Mouse (Mus musculus): Measurements from ENCODE around the gene Diras1. TPM values are rescaled to one million over a fixed set of nuclear protein-coding genes. Genes with fewer than 3 reads are reported as not detected.

Gene Diras1
- polyA plus RNA-seq, 1 experiment: 0.06 TPM

- no peak for TF ChIP-seq GATA1 (IDR thresholded peaks at IDR 0.05; ENCODE audit: borderline replicate concordance, low read length)
- TF ChIP-seq FLI1 (IDR thresholded peaks at IDR 0.05; ENCODE audit: low read length): no peak
Observed at GRCm38 (mm10) chr10:80982381-80982780, 43.1 kb downstream of the Diras1 start.

GRCm38 (mm10) chr10:80981564-80982112, 43.8 kb downstream of the Diras1 start:
- H3K4me3 ChIP-seq (replicated peaks): no peak overlapping the region
- H3K36me3 ChIP-seq (replicated peaks; ENCODE audit: low read length): no peaks in the 10 kb centered on the region
- no peaks in the 10 kb centered on the region for H3K9me3 ChIP-seq
- peaks cover 50% of the 10 kb centered on the region for H3K27me3 ChIP-seq (replicated peaks)
- TF ChIP-seq GATA1 (IDR thresholded peaks at IDR 0.05; ENCODE audit: borderline replicate concordance, low read length): no peak
- no peak for TF ChIP-seq FLI1 (IDR thresholded peaks at IDR 0.05; ENCODE audit: low read length)
- H3K4me1 ChIP-seq: peaks cover 28% of the 10 kb centered on the region

More at GRCm38 (mm10) chr10:80982381-80982780, 43.1 kb downstream of the Diras1 start:
- Histone ChIP-seq H3K9me3 (no peaks in the 10 kb centered on the region), H3K36me3 (replicated peaks; ENCODE audit: low read length) (no peaks in the 10 kb centered on the region), H3K4me3 (replicated peaks) (no peak overlapping the region), H3K4me1 (peaks cover 34% of the 10 kb centered on the region), H3K27me3 (replicated peaks) (peaks cover 54% of the 10 kb centered on the region)

GRCm38 (mm10) chr10:80975478-80975877, 50.0 kb downstream of the Diras1 start:
- TF ChIP-seq GATA1 (IDR thresholded peaks at IDR 0.05; ENCODE audit: borderline replicate concordance, low read length) (no peak), FLI1 (IDR thresholded peaks at IDR 0.05; ENCODE audit: low read length) (no peak)
- Histone ChIP-seq H3K4me3 (replicated peaks) (no peak overlapping the region), H3K4me1 (no peaks in the 10 kb centered on the region)

GRCm38 (mm10) chr10:80973722-80974121, 51.7 kb downstream of the Diras1 start:
- TF ChIP-seq GATA1 (IDR thresholded peaks at IDR 0.05; ENCODE audit: borderline replicate concordance, low read length): no peak
- TF ChIP-seq FLI1 (IDR thresholded peaks at IDR 0.05; ENCODE audit: low read length): no peak
- Histone ChIP-seq H3K27me3 (replicated peaks) (peaks cover 58% of the 10 kb centered on the region), H3K36me3 (replicated peaks; ENCODE audit: low read length) (no peaks in the 10 kb centered on the region), H3K4me3 (replicated peaks) (no peak overlapping the region), H3K4me1 (peaks cover 4% of the 10 kb centered on the region; the same call in 1 of the 2 replicates), H3K9me3 (peaks cover 7% of the 10 kb centered on the region)

More at GRCm38 (mm10) chr10:80975478-80975877, 50.0 kb downstream of the Diras1 start:
- H3K9me3 ChIP-seq: peaks cover 7% of the 10 kb centered on the region
- H3K36me3 ChIP-seq (replicated peaks; ENCODE audit: low read length): no peaks in the 10 kb centered on the region
- peaks cover 44% of the 10 kb centered on the region for H3K27me3 ChIP-seq (replicated peaks)

GRCm38 (mm10) chr10:80972071-80972987, 53.1 kb downstream of the Diras1 start:
- H3K27me3 ChIP-seq (replicated peaks): peaks cover 63% of the 10 kb centered on the region
- TF ChIP-seq GATA1 (IDR thresholded peaks at IDR 0.05; ENCODE audit: borderline replicate concordance, low read length) (no peak), FLI1 (IDR thresholded peaks at IDR 0.05; ENCODE audit: low read length) (no peak)
- H3K4me3 ChIP-seq (replicated peaks): no peak overlapping the region

GRCm38 (mm10) chr10:80971533-80971932, 53.9 kb downstream of the Diras1 start:
- TF ChIP-seq FLI1 (IDR thresholded peaks at IDR 0.05; ENCODE audit: low read length): no peak
- no peak for TF ChIP-seq GATA1 (IDR thresholded peaks at IDR 0.05; ENCODE audit: borderline replicate concordance, low read length)
- H3K9me3 ChIP-seq: peaks cover 7% of the 10 kb centered on the region
- no peaks in the 10 kb centered on the region for H3K36me3 ChIP-seq (replicated peaks; ENCODE audit: low read length)
- H3K4me1 ChIP-seq: peaks cover 26% of the 10 kb centered on the region
- no peak overlapping the region for H3K4me3 ChIP-seq (replicated peaks)
- H3K27me3 ChIP-seq (replicated peaks): peaks cover 63% of the 10 kb centered on the region

More at GRCm38 (mm10) chr10:80972071-80972987, 53.1 kb downstream of the Diras1 start:
- H3K4me1 ChIP-seq: peaks cover 18% of the 10 kb centered on the region
- H3K36me3 ChIP-seq (replicated peaks; ENCODE audit: low read length): no peaks in the 10 kb centered on the region
- H3K9me3 ChIP-seq: peaks cover 7% of the 10 kb centered on the region

- H3K27me3 ChIP-seq (replicated peaks): peaks cover 60% of the 10 kb centered on the region
Observed at GRCm38 (mm10) chr10:80970159-80970558, 55.3 kb downstream of the Diras1 start.

More at GRCm38 (mm10) chr10:80970159-80970558, 55.3 kb downstream of the Diras1 start:
- peaks cover 7% of the 10 kb centered on the region for H3K9me3 ChIP-seq
- no peaks in the 10 kb centered on the region for H3K36me3 ChIP-seq (replicated peaks; ENCODE audit: low read length)
- no peak overlapping the region for H3K4me3 ChIP-seq (replicated peaks)
- peaks cover 27% of the 10 kb centered on the region for H3K4me1 ChIP-seq
- TF ChIP-seq GATA1 (IDR thresholded peaks at IDR 0.05; ENCODE audit: borderline replicate concordance, low read length): no peak
- no peak for TF ChIP-seq FLI1 (IDR thresholded peaks at IDR 0.05; ENCODE audit: low read length)

Other genes with a start within 250 kb of the Diras1 start
- gene Sf3a2, start 227.5 kb downstream of the Diras1 start, polyA plus RNA-seq (2012; ENCODE audit: insufficient read depth, low replicate concordance): 413 and 1,110 TPM in 2 replicates
- 184 and 251 TPM in 2 replicates for gene Plekhj1, start 227.0 kb downstream of the Diras1 start, polyA plus RNA-seq (2012; ENCODE audit: insufficient read depth, low replicate concordance)
- 1.1 and 5.5 TPM in 2 replicates for gene Amh, start 220.4 kb downstream of the Diras1 start, polyA plus RNA-seq (2012; ENCODE audit: insufficient read depth, low replicate concordance)
- gene Jsrp1, start 212.2 kb downstream of the Diras1 start, polyA plus RNA-seq (2012; ENCODE audit: insufficient read depth, low replicate concordance): not detected in 2 replicates
- gene Oaz1, start 199.0 kb downstream of the Diras1 start, polyA plus RNA-seq (2012; ENCODE audit: insufficient read depth, low replicate concordance): 2,272 and 5,289 TPM in 2 replicates
- gene Lingo3, start 181.6 kb downstream of the Diras1 start, polyA plus RNA-seq (2012; ENCODE audit: insufficient read depth, low replicate concordance): 0.04 TPM in 1 of 2 replicates, not detected in the other
- gene Lsm7, start 170.5 kb downstream of the Diras1 start, polyA plus RNA-seq (2012; ENCODE audit: insufficient read depth, low replicate concordance): 6.8 and 219 TPM in 2 replicates
- 33.4 and 118 TPM in 2 replicates for gene Sppl2b, start 170.4 kb downstream of the Diras1 start, polyA plus RNA-seq (2012; ENCODE audit: insufficient read depth, low replicate concordance)
- 0.08 TPM in 1 of 2 replicates, not detected in the other for gene Tmprss9, start 153.8 kb downstream of the Diras1 start, polyA plus RNA-seq (2012; ENCODE audit: insufficient read depth, low replicate concordance)
- gene Timm13, start 124.7 kb downstream of the Diras1 start, polyA plus RNA-seq (2012; ENCODE audit: insufficient read depth, low replicate concordance): 88.8 and 345 TPM in 2 replicates
- 11.8 and 16.6 TPM in 2 replicates for gene Lmnb2, start 107.4 kb downstream of the Diras1 start, polyA plus RNA-seq (2012; ENCODE audit: insufficient read depth, low replicate concordance)
- 29.3 and 96.0 TPM in 2 replicates for gene Gadd45b, start 95.6 kb downstream of the Diras1 start, polyA plus RNA-seq (2012; ENCODE audit: insufficient read depth, low replicate concordance)
- gene Gng7, start 10.7 kb downstream of the Diras1 start, polyA plus RNA-seq (2012; ENCODE audit: insufficient read depth, low replicate concordance): 0.41 and 1.1 TPM in 2 replicates
- 1.9 and 7.5 TPM in 2 replicates for gene Slc39a3, start 11.8 kb upstream of the Diras1 start, polyA plus RNA-seq (2012; ENCODE audit: insufficient read depth, low replicate concordance)
- gene Sgta, start 34.5 kb upstream of the Diras1 start, polyA plus RNA-seq (2012; ENCODE audit: insufficient read depth, low replicate concordance): 262 and 632 TPM in 2 replicates
- 62.3 and 65.0 TPM in 2 replicates for gene Thop1, start 44.4 kb upstream of the Diras1 start, polyA plus RNA-seq (2012; ENCODE audit: insufficient read depth, low replicate concordance)
- not detected in 2 replicates for gene Creb3l3, start 73.2 kb upstream of the Diras1 start, polyA plus RNA-seq (2012; ENCODE audit: insufficient read depth, low replicate concordance)
- 407 and 1,114 TPM in 2 replicates for gene Map2k2, start 80.3 kb upstream of the Diras1 start, polyA plus RNA-seq (2012; ENCODE audit: insufficient read depth, low replicate concordance)
- gene Zbtb7a, start 109.6 kb upstream of the Diras1 start, polyA plus RNA-seq (2012; ENCODE audit: insufficient read depth, low replicate concordance): 100.0 and 136 TPM in 2 replicates
- gene Pias4, start 142.3 kb upstream of the Diras1 start, polyA plus RNA-seq (2012; ENCODE audit: insufficient read depth, low replicate concordance): 95.2 and 184 TPM in 2 replicates
- gene Eef2, start 151.0 kb upstream of the Diras1 start, polyA plus RNA-seq (2012; ENCODE audit: insufficient read depth, low replicate concordance): 439 and 1,295 TPM in 2 replicates
- gene Dapk3, start 157.3 kb upstream of the Diras1 start, polyA plus RNA-seq (2012; ENCODE audit: insufficient read depth, low replicate concordance): 168 TPM in 2 replicates
- not detected in 2 replicates for gene 4930442H23Rik, start 158.2 kb upstream of the Diras1 start, polyA plus RNA-seq (2012; ENCODE audit: insufficient read depth, low replicate concordance)
- not detected in 2 replicates for gene Nmrk2, start 176.4 kb upstream of the Diras1 start, polyA plus RNA-seq (2012; ENCODE audit: insufficient read depth, low replicate concordance)
- gene Atcay, start 205.2 kb upstream of the Diras1 start, polyA plus RNA-seq (2012; ENCODE audit: insufficient read depth, low replicate concordance): not detected in 2 replicates
- 1.4 TPM in 1 of 2 replicates, not detected in the other for gene Zfr2, start 207.5 kb upstream of the Diras1 start, polyA plus RNA-seq (2012; ENCODE audit: insufficient read depth, low replicate concordance)
- gene Matk, start 227.3 kb upstream of the Diras1 start, polyA plus RNA-seq (2012; ENCODE audit: insufficient read depth, low replicate concordance): 6.2 and 21.4 TPM in 2 replicates
- gene Mrpl54, start 241.3 kb upstream of the Diras1 start, polyA plus RNA-seq (2012; ENCODE audit: insufficient read depth, low replicate concordance): 458 and 769 TPM in 2 replicates
- gene Apba3, start 241.3 kb upstream of the Diras1 start, polyA plus RNA-seq (2012; ENCODE audit: insufficient read depth, low replicate concordance): 93.1 and 154 TPM in 2 replicates